Mouse (Mus musculus): ENCODE measurements around the gene Sec14l1. TPM values are rescaled to one million over a fixed set of nuclear protein-coding genes. Genes with fewer than 3 reads are reported as not detected.
"Not testable (repeated sequence)": the region's sequence is repeated elsewhere in the genome, so short reads cannot be mapped to it uniquely, and the experiment has no call there.

Sec14l1 gene
- polyA plus RNA-seq, 1 experiment from 2014 or later: 18.0 TPM

GRCm38 (mm10) chr11:117078637-117079240 is 36.2 kb upstream of the Sec14l1 start:
- H3K27me3 ChIP-seq: no peaks in the 10 kb centered on the region
- 0 out of 2 replicates have a peak overlapping the region, but pooled peaks have one; percentile 88 for H3K4me2 ChIP-seq
- WGBS (ENCODE audit: insufficient replicate concordance): 68% methylated on average over 12 of the region's 12 CpGs
- no peak overlapping the region for H3K27ac ChIP-seq (replicated peaks)
- peaks cover 34% of the 10 kb centered on the region for H3K36me3 ChIP-seq (replicated peaks)
- no peak overlapping the region for H3K4me3 ChIP-seq (replicated peaks)
- no peak for ATAC-seq (ENCODE audit: insufficient read depth)
- H3K9ac ChIP-seq: no peak overlapping the region
- H3K4me1 ChIP-seq (replicated peaks): peaks cover 77% of the 10 kb centered on the region
- no peaks in the 10 kb centered on the region for H3K9me3 ChIP-seq (replicated peaks)

DNA sequence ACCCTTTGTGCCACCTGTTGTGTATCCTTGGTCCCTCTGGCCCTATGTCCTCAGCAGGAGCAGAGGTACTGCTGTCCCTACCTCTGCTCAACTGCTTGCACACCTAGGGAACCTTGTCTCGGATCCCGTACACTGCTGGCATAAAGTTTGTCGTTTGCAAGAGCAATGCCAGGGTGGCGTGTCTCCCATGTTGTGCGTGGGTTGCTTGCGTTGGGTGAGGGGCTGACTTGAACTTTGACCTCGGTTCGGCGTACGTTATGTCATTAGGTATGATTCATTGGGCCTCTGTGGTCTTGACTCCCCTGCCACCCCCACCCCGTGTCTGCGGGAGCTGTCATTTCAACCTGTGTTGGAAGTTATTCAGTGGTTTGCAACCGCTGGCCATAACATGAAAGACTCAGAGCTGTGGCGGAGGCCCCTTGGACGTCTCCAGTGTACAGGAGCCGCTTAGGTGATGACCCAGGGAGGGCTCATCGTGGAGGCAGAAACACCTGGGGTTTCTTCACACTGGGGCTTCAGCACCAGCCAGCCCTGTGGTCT is 35.2 kb upstream of the Sec14l1 start:
- Histone ChIP-seq H3K9ac (no peak overlapping the region), H3K27ac (replicated peaks) (no peak overlapping the region), H3K9me3 (replicated peaks) (no peaks in the 10 kb centered on the region), H3K4me3 (replicated peaks) (no peak overlapping the region), H3K36me3 (replicated peaks) (peaks cover 34% of the 10 kb centered on the region), H3K27me3 (no peaks in the 10 kb centered on the region), H3K4me1 (replicated peaks) (peaks cover 80% of the 10 kb centered on the region), H3K4me2 (no peak overlapping the region)
- 78% methylated on average over 17 of the region's 17 CpGs for WGBS (ENCODE audit: insufficient replicate concordance)
- ATAC-seq (ENCODE audit: insufficient read depth): no peak

GRCm38 (mm10) chr11:117080209-117080608 is 34.8 kb upstream of the Sec14l1 start:
- no peak overlapping the region for H3K4me3 ChIP-seq (replicated peaks)
- peaks cover 80% of the 10 kb centered on the region for H3K4me1 ChIP-seq (replicated peaks)
- WGBS (ENCODE audit: insufficient replicate concordance): 79% methylated on average over 11 of the region's 11 CpGs
- no peaks in the 10 kb centered on the region for H3K27me3 ChIP-seq
- H3K36me3 ChIP-seq (replicated peaks): peaks cover 34% of the 10 kb centered on the region
- 0 out of 2 replicates have a peak overlapping the region, but pooled peaks have one; percentile 19 for H3K27ac ChIP-seq (replicated peaks)
- H3K4me2 ChIP-seq: no peak overlapping the region
- no peak overlapping the region for H3K9ac ChIP-seq
- H3K9me3 ChIP-seq (replicated peaks): no peaks in the 10 kb centered on the region
- no peak for ATAC-seq (ENCODE audit: insufficient read depth)

- 29% methylated on average over 16 of the region's 16 CpGs for WGBS (ENCODE audit: insufficient replicate concordance)
- Histone ChIP-seq H3K27ac (replicated peaks) (peak overlapping the region; percentile 64), H3K4me1 (replicated peaks) (peaks cover 72% of the 10 kb centered on the region), H3K9me3 (replicated peaks) (no peaks in the 10 kb centered on the region), H3K4me3 (replicated peaks) (no peak overlapping the region), H3K36me3 (replicated peaks) (peaks cover 34% of the 10 kb centered on the region), H3K4me2 (no peak overlapping the region), H3K9ac (no peak overlapping the region), H3K27me3 (no peaks in the 10 kb centered on the region)
- peak; percentile 38 for ATAC-seq (ENCODE audit: insufficient read depth)
Observed at GRCm38 (mm10) chr11:117081165-117082064, 33.6 kb upstream of the Sec14l1 start.

DNA sequence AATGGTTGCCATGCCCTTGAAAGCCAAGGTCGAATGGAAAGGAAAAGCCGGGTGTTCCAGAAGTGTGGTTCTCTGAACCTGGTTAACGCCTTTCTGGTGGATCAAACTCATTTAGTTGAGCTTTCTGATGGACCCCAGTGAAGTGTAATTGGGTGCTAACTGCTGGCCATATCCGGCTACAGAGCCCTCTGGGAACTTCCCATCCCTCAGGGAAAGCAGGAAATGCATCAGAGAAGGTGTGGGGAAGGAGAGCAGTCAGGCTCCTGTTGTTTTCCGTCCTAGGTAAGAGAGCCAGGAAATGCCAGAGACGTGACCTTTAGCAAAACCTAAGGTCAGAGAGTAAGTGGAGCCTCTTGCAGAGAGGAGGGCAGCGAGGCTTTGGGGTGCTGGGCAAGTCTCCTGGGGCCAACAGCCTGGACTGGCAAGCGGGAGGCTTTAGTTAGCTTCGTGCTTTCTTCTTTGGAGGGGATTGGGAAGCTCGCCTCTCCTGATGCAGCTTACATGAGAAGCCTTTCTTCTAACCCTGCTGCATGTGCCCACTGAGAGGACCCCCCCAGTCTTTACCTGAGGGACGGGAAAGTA is 32.5 kb upstream of the Sec14l1 start:
- WGBS (ENCODE audit: insufficient replicate concordance): 71% methylated on average over 11 of the region's 11 CpGs
- H3K4me1 ChIP-seq (replicated peaks): peaks cover 68% of the 10 kb centered on the region
- H3K4me2 ChIP-seq: no peak overlapping the region
- no peak for ATAC-seq (ENCODE audit: insufficient read depth)
- no peak overlapping the region; the same call in 1 of the 2 replicates for H3K27ac ChIP-seq (replicated peaks)
- H3K9ac ChIP-seq: no peak overlapping the region
- no peaks in the 10 kb centered on the region for H3K27me3 ChIP-seq
- no peaks in the 10 kb centered on the region for H3K9me3 ChIP-seq (replicated peaks)
- no peak overlapping the region for H3K4me3 ChIP-seq (replicated peaks)
- peaks cover 34% of the 10 kb centered on the region for H3K36me3 ChIP-seq (replicated peaks)

DNA sequence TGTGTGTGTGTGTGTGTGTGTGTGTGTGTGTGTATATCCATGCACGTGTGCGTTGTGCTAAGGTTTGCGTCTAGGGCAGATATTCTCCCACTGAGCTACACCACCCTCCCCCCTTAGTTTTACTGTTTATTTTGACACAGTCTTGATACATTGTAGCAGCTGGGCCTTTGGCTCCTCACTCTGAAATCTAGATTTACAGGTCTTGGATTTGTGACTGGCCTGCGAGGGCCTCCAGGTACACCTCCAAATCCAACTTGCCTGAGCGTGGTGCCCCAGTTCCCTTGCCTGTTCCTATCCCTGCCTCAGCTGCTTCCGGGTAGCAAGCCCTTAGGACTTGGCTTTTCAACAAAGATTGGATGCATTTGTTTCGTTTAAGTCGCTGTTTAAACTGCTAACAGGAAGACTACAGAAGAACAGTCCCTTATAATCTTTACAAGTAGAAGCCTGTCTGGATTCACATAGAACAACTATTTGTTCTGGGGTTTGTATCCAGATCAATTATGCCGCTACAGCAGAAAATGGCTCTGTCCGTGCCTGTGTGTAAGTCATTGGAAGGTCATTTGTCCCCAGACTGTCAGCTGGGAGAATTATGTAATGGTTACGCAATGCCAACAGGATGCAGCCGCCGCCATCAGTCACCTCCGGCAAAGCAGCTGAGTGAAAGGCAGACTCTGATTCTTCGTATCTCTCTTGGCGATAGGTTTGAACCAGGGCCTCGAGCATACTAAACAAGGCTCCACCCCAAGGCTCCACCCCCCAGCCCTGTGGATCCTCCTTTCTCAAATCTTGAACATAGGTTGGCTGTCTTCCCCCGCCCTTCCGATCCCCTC is 31.7 kb upstream of the Sec14l1 start:
- peak overlapping the region; percentile 63 for H3K27ac ChIP-seq (replicated peaks)
- no peak overlapping the region for H3K4me2 ChIP-seq
- ATAC-seq (ENCODE audit: insufficient read depth): no peak
- H3K4me3 ChIP-seq (replicated peaks): no peak overlapping the region
- 54% methylated on average over 19 of the region's 19 CpGs for WGBS (ENCODE audit: insufficient replicate concordance)
- H3K4me1 ChIP-seq (replicated peaks): peaks cover 68% of the 10 kb centered on the region
- H3K27me3 ChIP-seq: no peaks in the 10 kb centered on the region
- H3K9me3 ChIP-seq (replicated peaks): no peaks in the 10 kb centered on the region
- H3K9ac ChIP-seq: no peak overlapping the region
- peaks cover 27% of the 10 kb centered on the region for H3K36me3 ChIP-seq (replicated peaks)

- H3K9ac ChIP-seq; H3K9me3 ChIP-seq (replicated peaks); H3K4me3 ChIP-seq (replicated peaks); H3K4me2 ChIP-seq; H3K27ac ChIP-seq (replicated peaks); H3K27me3 ChIP-seq; ATAC-seq (ENCODE audit: insufficient read depth): not testable (repeated sequence)
- WGBS (ENCODE audit: insufficient replicate concordance): 79% methylated on average over 3 of the region's 3 CpGs
- H3K4me1 ChIP-seq (replicated peaks): peaks cover 64% of the 10 kb centered on the region
- peaks cover 21% of the 10 kb centered on the region for H3K36me3 ChIP-seq (replicated peaks)
Observed at GRCm38 (mm10) chr11:117083882-117084260, 31.1 kb upstream of the Sec14l1 start.

DNA sequence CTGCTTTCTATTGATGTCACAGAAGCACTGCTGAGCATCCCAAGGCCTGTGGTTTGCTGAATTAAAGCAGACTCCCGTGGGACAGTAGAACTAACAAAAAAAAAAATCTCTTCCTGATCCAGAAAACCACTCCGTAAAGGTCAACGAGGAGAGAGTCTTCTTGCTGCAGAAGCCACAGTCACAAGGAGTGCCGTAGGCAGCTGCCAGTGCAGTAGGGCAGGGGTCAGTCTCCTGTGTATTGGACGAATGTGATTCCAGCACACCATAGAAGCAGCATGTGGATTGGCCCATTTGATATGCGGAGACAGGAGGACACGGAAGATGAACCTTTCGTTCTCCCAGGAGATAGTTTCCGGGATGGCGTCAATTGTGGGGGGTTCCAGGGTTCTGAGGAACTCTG is 28.8 kb upstream of the Sec14l1 start:
- Histone ChIP-seq H3K9ac (no peak overlapping the region), H3K4me1 (replicated peaks) (peaks cover 41% of the 10 kb centered on the region), H3K27me3 (0 out of 2 replicates have a peak, but pooled peaks cover 3% of the 10 kb centered on the region), H3K4me3 (replicated peaks) (no peak overlapping the region), H3K27ac (replicated peaks) (no peak overlapping the region), H3K36me3 (replicated peaks) (no peaks in the 10 kb centered on the region), H3K4me2 (no peak overlapping the region), H3K9me3 (replicated peaks) (no peaks in the 10 kb centered on the region)
- no peak for ATAC-seq (ENCODE audit: insufficient read depth)
- WGBS (ENCODE audit: insufficient replicate concordance): 76% methylated on average over 10 of the region's 10 CpGs

GRCm38 (mm10) chr11:117087036-117087799 is 27.8 kb upstream of the Sec14l1 start:
- no peak overlapping the region for H3K27ac ChIP-seq (replicated peaks)
- 0 out of 2 replicates have a peak, but pooled peaks cover 5% of the 10 kb centered on the region for H3K27me3 ChIP-seq
- no peaks in the 10 kb centered on the region for H3K36me3 ChIP-seq (replicated peaks)
- no peak overlapping the region for H3K9ac ChIP-seq
- no peak overlapping the region for H3K4me3 ChIP-seq (replicated peaks)
- WGBS (ENCODE audit: insufficient replicate concordance): 41% methylated on average over 9 of the region's 9 CpGs
- ATAC-seq (ENCODE audit: insufficient read depth): no peak
- H3K4me1 ChIP-seq (replicated peaks): peaks cover 31% of the 10 kb centered on the region
- H3K4me2 ChIP-seq: no peak overlapping the region
- H3K9me3 ChIP-seq (replicated peaks): no peaks in the 10 kb centered on the region
